26 mouse cellular contexts compared by ENCODE assay signal in the genomic region with DNA sequence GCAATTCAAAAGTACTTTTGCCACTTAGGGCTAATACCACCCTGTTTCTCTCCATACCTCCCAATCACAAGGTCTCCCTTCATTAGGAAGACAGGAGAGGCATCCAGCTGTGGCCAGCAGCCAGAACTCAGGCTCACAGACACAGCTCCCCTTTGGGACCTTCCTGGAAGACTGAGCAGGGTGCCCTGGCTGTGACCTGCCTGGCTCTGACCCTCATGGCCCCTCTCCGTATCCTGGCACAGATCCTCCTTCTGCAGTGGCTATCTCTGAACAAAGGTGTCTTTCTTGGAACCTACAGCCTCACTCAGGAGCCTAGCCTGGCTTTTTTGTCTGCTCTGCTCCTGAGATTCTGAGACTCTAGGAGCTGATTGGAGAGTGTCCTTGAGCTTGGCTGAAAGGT.
DNase-seq lines count a peak whose midpoint lies in the region; ATAC-seq lines count a peak whose summit lies in the region.
"Had no signal": no experiment of that assay in that cellular context is flagged by ENCODE, and none has a peak within 500 bp of the region (broad histone marks: within the 10 kb centered on the region; RNA-seq: fewer than 3 reads in every experiment).

No protein-coding gene starts in this region.

- no peaks in the 10 kb centered on the region for H3K9me3 ChIP-seq in forebrain, embryonic 14.5 days (replicated peaks; ENCODE audit: control insufficient read depth, low read length)
- H3K9me3 ChIP-seq in forebrain, embryonic 11.5 days (ENCODE audit: control insufficient read depth, low read length) = no peaks in the 10 kb centered on the region
- H3K9me3 ChIP-seq in intestine, embryonic 14.5 days (ENCODE audit: control insufficient read depth, low read length) = no peaks in the 10 kb centered on the region
- no peaks in the 10 kb centered on the region for H3K9me3 ChIP-seq in intestine, embryonic 16.5 days (ENCODE audit: control insufficient read depth, low read length)
- no peaks in the 10 kb centered on the region for H3K9me3 ChIP-seq in embryonic facial prominence, embryonic 10.5 days
- no peaks in the 10 kb centered on the region for H3K9me3 ChIP-seq in embryonic facial prominence, embryonic 14.5 days (ENCODE audit: control insufficient read depth, low read length)
- H3K9me3 ChIP-seq: embryonic facial prominence, embryonic 15.5 days; limb, embryonic 13.5 days; liver, embryonic 12.5 days; midbrain, embryonic 12.5 days had no signal

- H3K4me1 ChIP-seq in forebrain, embryonic 14.5 days (ENCODE audit: control insufficient read depth, insufficient read depth, low read length) = peaks cover 6% of the 10 kb centered on the region; the same call in 1 of the 2 replicates
- peaks cover 9% of the 10 kb centered on the region; the same call in 1 of the 2 replicates for H3K4me1 ChIP-seq in forebrain, embryonic 11.5 days (replicated peaks; ENCODE audit: control insufficient read depth, insufficient read depth, low read length)
- H3K4me1 ChIP-seq in intestine, embryonic 14.5 days (replicated peaks; ENCODE audit: control insufficient read depth, insufficient read depth, low read length) = no peaks in the 10 kb centered on the region
- H3K4me1 ChIP-seq in intestine, embryonic 16.5 days (ENCODE audit: control insufficient read depth, insufficient read depth, low read length) = no peaks in the 10 kb centered on the region
- H3K4me1 ChIP-seq in embryonic facial prominence, embryonic 10.5 days = peaks cover 27% of the 10 kb centered on the region
- H3K4me1 ChIP-seq in embryonic facial prominence, embryonic 14.5 days (ENCODE audit: control insufficient read depth, insufficient read depth, low read length) = peaks cover 4% of the 10 kb centered on the region; the same call in 1 of the 2 replicates
- H3K4me1 ChIP-seq: liver, embryonic 12.5 days had no signal

- no peaks in the 10 kb centered on the region for H3K27me3 ChIP-seq in forebrain, embryonic 14.5 days (replicated peaks; ENCODE audit: control insufficient read depth, insufficient read depth, low read length)
- 0 out of 2 replicates have a peak, but pooled peaks cover 2% of the 10 kb centered on the region for H3K27me3 ChIP-seq in forebrain, embryonic 11.5 days (ENCODE audit: control insufficient read depth, insufficient read depth, low read length)
- H3K27me3 ChIP-seq in intestine, embryonic 14.5 days (replicated peaks; ENCODE audit: control insufficient read depth, insufficient read depth, low read length) = no peaks in the 10 kb centered on the region
- H3K27me3 ChIP-seq in intestine, embryonic 16.5 days (replicated peaks; ENCODE audit: control insufficient read depth, insufficient read depth, low read length) = no peaks in the 10 kb centered on the region
- H3K27me3 ChIP-seq in embryonic facial prominence, embryonic 10.5 days (replicated peaks; ENCODE audit: low read depth, poor library complexity, severe bottlenecking) = no peaks in the 10 kb centered on the region
- H3K27me3 ChIP-seq in embryonic facial prominence, embryonic 14.5 days (replicated peaks; ENCODE audit: control insufficient read depth, insufficient read depth, low read length) = no peaks in the 10 kb centered on the region
- H3K27me3 ChIP-seq: embryonic facial prominence, embryonic 15.5 days; liver, embryonic 12.5 days had no signal

- H3K4me3 ChIP-seq in forebrain, embryonic 14.5 days (ENCODE audit: low read depth, low read length) = no peak overlapping the region
- H3K4me3 ChIP-seq in forebrain, embryonic 11.5 days (ENCODE audit: low read depth, low read length) = no peak overlapping the region
- H3K4me3 ChIP-seq in intestine, embryonic 14.5 days (ENCODE audit: low read depth, low read length) = no peak overlapping the region
- H3K4me3 ChIP-seq in intestine, embryonic 16.5 days (ENCODE audit: low read length) = no peak overlapping the region
- no peak overlapping the region for H3K4me3 ChIP-seq in embryonic facial prominence, embryonic 10.5 days
- H3K4me3 ChIP-seq in embryonic facial prominence, embryonic 14.5 days (ENCODE audit: low read depth, low read length) = no peak overlapping the region
- H3K4me3 ChIP-seq: embryonic facial prominence, embryonic 15.5 days; limb, embryonic 13.5 days; liver, embryonic 12.5 days; midbrain, embryonic 12.5 days had no signal

- peak; percentile 24 for DNase-seq in forebrain, embryonic 14.5 days (ENCODE audit: low spot score)
- DNase-seq in forebrain, embryonic 11.5 days (ENCODE audit: low spot score) = no peak
- DNase-seq in intestine, embryonic 14.5 days (ENCODE audit: low spot score) = peak; percentile 50
- peak; percentile 10 for DNase-seq in embryonic facial prominence, embryonic 10.5 days (ENCODE audit: low spot score)
- peak; percentile 22 for DNase-seq in embryonic facial prominence, embryonic 14.5 days (ENCODE audit: low spot score)
- no peak for DNase-seq in spleen, postnatal 36 days (ENCODE audit: low spot score in 2 of 2)
- DNase-seq in layer of hippocampus, postnatal 10 days (ENCODE audit: low spot score in 2 of 2) = no peak
- DNase-seq: adrenal gland, adult 2 months; cerebellum, adult 8-10 months; cerebellum, postnatal 36 days; embryo, embryonic 11 days; gastrocnemius, postnatal 25 days; heart, postnatal 4 days; kidney, adult 8-10 months; kidney, postnatal 25 days; lung, adult 18-20 months; lung, postnatal 10 days; right cerebral cortex, postnatal 25 days; spleen, adult 18-20 months; thymus, postnatal 25 days had no signal

- 10% methylated on average over 1 of the region's 1 CpGs for WGBS in forebrain, embryonic 14.5 days
- 13% methylated on average over 1 of the region's 1 CpGs for WGBS in forebrain, embryonic 11.5 days
- WGBS in intestine, embryonic 14.5 days = 19% methylated on average over 1 of the region's 1 CpGs
- 10% methylated on average over 1 of the region's 1 CpGs for WGBS in intestine, embryonic 16.5 days
- 19% methylated on average over 1 of the region's 1 CpGs for WGBS in embryonic facial prominence, embryonic 10.5 days
- 12% methylated on average over 1 of the region's 1 CpGs for WGBS in embryonic facial prominence, embryonic 14.5 days

- no peak overlapping the region for H3K4me2 ChIP-seq in forebrain, embryonic 14.5 days (ENCODE audit: low read length)
- H3K4me2 ChIP-seq in forebrain, embryonic 11.5 days (ENCODE audit: low read depth, low read length, severe bottlenecking) = no peak overlapping the region
- H3K4me2 ChIP-seq in intestine, embryonic 14.5 days (ENCODE audit: low read length) = no peak overlapping the region
- H3K4me2 ChIP-seq in intestine, embryonic 16.5 days (ENCODE audit: low read depth, low read length) = no peak overlapping the region
- H3K4me2 ChIP-seq in embryonic facial prominence, embryonic 14.5 days (ENCODE audit: low read depth, low read length) = no peak overlapping the region
- H3K4me2 ChIP-seq: embryonic facial prominence, embryonic 15.5 days; limb, embryonic 13.5 days; liver, embryonic 12.5 days; midbrain, embryonic 12.5 days had no signal

- H3K36me3 ChIP-seq in forebrain, embryonic 14.5 days (ENCODE audit: control insufficient read depth, insufficient read depth, low read length) = no peaks in the 10 kb centered on the region
- no peaks in the 10 kb centered on the region for H3K36me3 ChIP-seq in forebrain, embryonic 11.5 days (ENCODE audit: control insufficient read depth, insufficient read depth, low read length)
- no peaks in the 10 kb centered on the region for H3K36me3 ChIP-seq in intestine, embryonic 14.5 days (ENCODE audit: control insufficient read depth, insufficient read depth, low read length)
- H3K36me3 ChIP-seq in intestine, embryonic 16.5 days (ENCODE audit: control insufficient read depth, insufficient read depth, low read length) = no peaks in the 10 kb centered on the region
- H3K36me3 ChIP-seq in embryonic facial prominence, embryonic 10.5 days (replicated peaks) = no peaks in the 10 kb centered on the region
- no peaks in the 10 kb centered on the region for H3K36me3 ChIP-seq in embryonic facial prominence, embryonic 14.5 days (ENCODE audit: control insufficient read depth, insufficient read depth, low read length)
- H3K36me3 ChIP-seq: embryonic facial prominence, embryonic 15.5 days; limb, embryonic 13.5 days; liver, embryonic 12.5 days; midbrain, embryonic 12.5 days had no signal

- H3K9ac ChIP-seq in forebrain, embryonic 14.5 days (ENCODE audit: low read length) = peak overlapping the region; percentile 5; the same call in 1 of the 2 replicates
- H3K9ac ChIP-seq in forebrain, embryonic 11.5 days (ENCODE audit: low read length) = no peak overlapping the region
- H3K9ac ChIP-seq in intestine, embryonic 14.5 days (ENCODE audit: low read length) = no peak overlapping the region
- no peak overlapping the region for H3K9ac ChIP-seq in intestine, embryonic 16.5 days (ENCODE audit: low read depth, low read length)
- no peak overlapping the region for H3K9ac ChIP-seq in embryonic facial prominence, embryonic 14.5 days (ENCODE audit: low read depth, low read length)
- H3K9ac ChIP-seq: embryonic facial prominence, embryonic 15.5 days; limb, embryonic 13.5 days; liver, embryonic 12.5 days; midbrain, embryonic 12.5 days had no signal

- peak; percentile 52; the same call in 1 of the 2 replicates for ATAC-seq in forebrain, embryonic 14.5 days
- no peak; the same call in 1 of the 2 replicates for ATAC-seq in forebrain, embryonic 11.5 days (replicated peaks; ENCODE audit: low FRiP score)
- no peak for ATAC-seq in intestine, embryonic 14.5 days (replicated peaks; ENCODE audit: low FRiP score, low TSS enrichment, low read depth)
- no peak for ATAC-seq in intestine, embryonic 16.5 days
- ATAC-seq in embryonic facial prominence, embryonic 14.5 days (ENCODE audit: low read depth) = no peak
- ATAC-seq: inflammation-experienced regulatory T-cells, adult 6 months; liver, embryonic 12.5 days had no signal

- H3K27ac ChIP-seq in forebrain, embryonic 14.5 days (ENCODE audit: low read depth, low read length) = no peak overlapping the region
- H3K27ac ChIP-seq in forebrain, embryonic 11.5 days (ENCODE audit: low read depth, low read length) = no peak overlapping the region
- no peak overlapping the region for H3K27ac ChIP-seq in intestine, embryonic 14.5 days (ENCODE audit: low read depth)
- no peak overlapping the region for H3K27ac ChIP-seq in intestine, embryonic 16.5 days (ENCODE audit: low read length)
- H3K27ac ChIP-seq in embryonic facial prominence, embryonic 10.5 days (replicated peaks) = no peak overlapping the region
- H3K27ac ChIP-seq in embryonic facial prominence, embryonic 14.5 days (replicated peaks; ENCODE audit: low read depth, low read length) = no peak overlapping the region
- H3K27ac ChIP-seq: embryonic facial prominence, embryonic 15.5 days; limb, embryonic 13.5 days; liver, embryonic 12.5 days had no signal

Comparison
In these comparisons a context has a peak if more than half of its experiments do, and no peak if none do; other contexts are left out.
1. DNase-seq: peak in forebrain, embryonic 14.5 days (single experiment), intestine, embryonic 14.5 days (single experiment), embryonic facial prominence, embryonic 10.5 days (single experiment) and embryonic facial prominence, embryonic 14.5 days (single experiment); none in forebrain, embryonic 11.5 days (single experiment), spleen, postnatal 36 days (0 of 2) and layer of hippocampus, postnatal 10 days (0 of 2).